Mouse (Mus musculus): Measurements from ENCODE around the gene Alg9. TPM values are rescaled to one million over a fixed set of nuclear protein-coding genes. Genes with fewer than 3 reads are reported as not detected.
A peak's percentile ranks its signal among the peaks of the same experiment; 100 is the strongest.

Gene Alg9
- polyA plus RNA-seq (2015; fragmentation: Nextera tagmentation; extraction: Ambion mirVana): 51.6 and 53.5 TPM in 2 replicates

- under 1% methylated on average over 50 of the region's 51 CpGs for WGBS
- peak; percentile 88 for ATAC-seq
- Histone ChIP-seq H3K9me3 (no peaks in the 10 kb centered on the region), H3K36me3 (peaks cover 23% of the 10 kb centered on the region), H3K4me1 (replicated peaks) (peaks cover 20% of the 10 kb centered on the region), H3K4me2 (replicated peaks) (peak within 1 kb of the TSS; percentile 89), H3K4me3 (replicated peaks) (peak within 1 kb of the TSS; percentile 90), H3K27me3 (no peaks in the 10 kb centered on the region), H3K9ac (replicated peaks) (peak within 1 kb of the TSS; percentile 86), H3K27ac (peak within 1 kb of the TSS; percentile 91)
Measured at GRCm38 (mm10) chr9:50774991-50775612, at the start of gene Alg9, which contains the start of gene 1110032A03Rik. Gene Alg9 (plus strand): TSS chr9:50775019. Gene 1110032A03Rik (minus strand): TSS chr9:50775520.

GRCm38 (mm10) chr9:50725921-50726590 is 48.8 kb upstream of the Alg9 start:
- Histone ChIP-seq H3K9ac (replicated peaks) (peak overlapping the region; percentile 76), H3K4me1 (replicated peaks) (peaks cover 61% of the 10 kb centered on the region), H3K27me3 (no peaks in the 10 kb centered on the region), H3K9me3 (no peaks in the 10 kb centered on the region), H3K27ac (peak overlapping the region; percentile 83), H3K36me3 (no peaks in the 10 kb centered on the region), H3K4me3 (replicated peaks) (peak overlapping the region; percentile 57), H3K4me2 (replicated peaks) (peak overlapping the region; percentile 67)
- 30% methylated on average over 8 of the region's 8 CpGs for WGBS
- no peak for ATAC-seq

- peaks cover 56% of the 10 kb centered on the region for H3K4me1 ChIP-seq (replicated peaks)
- no peaks in the 10 kb centered on the region for H3K27me3 ChIP-seq
- H3K36me3 ChIP-seq: no peaks in the 10 kb centered on the region
- H3K4me2 ChIP-seq (replicated peaks): peak overlapping the region; percentile 67
- ATAC-seq: peak; percentile 35
- under 1% methylated on average over 30 of the region's 30 CpGs for WGBS
- H3K9ac ChIP-seq (replicated peaks): peak overlapping the region; percentile 76
- no peaks in the 10 kb centered on the region for H3K9me3 ChIP-seq
- H3K27ac ChIP-seq: peak overlapping the region; percentile 83
- peak overlapping the region; percentile 57 for H3K4me3 ChIP-seq (replicated peaks)
Measured at GRCm38 (mm10) chr9:50727171-50727924, 47.5 kb upstream of the Alg9 start.

GRCm38 (mm10) chr9:50727925-50728651 is 46.7 kb upstream of the Alg9 start:
- peak overlapping the region; percentile 83 for H3K27ac ChIP-seq
- peak overlapping the region; percentile 76 for H3K9ac ChIP-seq (replicated peaks)
- no peaks in the 10 kb centered on the region for H3K27me3 ChIP-seq
- no peaks in the 10 kb centered on the region for H3K36me3 ChIP-seq
- peak overlapping the region; percentile 57 for H3K4me3 ChIP-seq (replicated peaks)
- peak overlapping the region; percentile 67 for H3K4me2 ChIP-seq (replicated peaks)
- no peaks in the 10 kb centered on the region for H3K9me3 ChIP-seq
- WGBS: under 1% methylated on average over 45 of the region's 45 CpGs
- ATAC-seq: peak; percentile 98
- peaks cover 58% of the 10 kb centered on the region for H3K4me1 ChIP-seq (replicated peaks)

- WGBS: 67% methylated on average over 4 of the region's 4 CpGs
Measured at GRCm38 (mm10) chr9:50729600-50729999, 45.2 kb upstream of the Alg9 start.

GRCm38 (mm10) chr9:50732560-50732959 is 42.3 kb upstream of the Alg9 start:
- Histone ChIP-seq H3K36me3 (no peaks in the 10 kb centered on the region), H3K27ac (peak overlapping the region; percentile 22), H3K27me3 (no peaks in the 10 kb centered on the region), H3K4me3 (replicated peaks) (no peak overlapping the region), H3K9me3 (no peaks in the 10 kb centered on the region), H3K9ac (replicated peaks) (no peak overlapping the region), H3K4me1 (replicated peaks) (peaks cover 24% of the 10 kb centered on the region), H3K4me2 (replicated peaks) (no peak overlapping the region)
- 5% methylated on average over 4 of the region's 4 CpGs for WGBS
- ATAC-seq: no peak

More at GRCm38 (mm10) chr9:50729600-50729999, 45.2 kb upstream of the Alg9 start:
- H3K27me3 ChIP-seq: no peaks in the 10 kb centered on the region
- peaks cover 47% of the 10 kb centered on the region for H3K4me1 ChIP-seq (replicated peaks)
- no peak overlapping the region for H3K27ac ChIP-seq
- H3K9ac ChIP-seq (replicated peaks): no peak overlapping the region
- no peaks in the 10 kb centered on the region for H3K9me3 ChIP-seq
- H3K4me2 ChIP-seq (replicated peaks): no peak overlapping the region
- H3K36me3 ChIP-seq: no peaks in the 10 kb centered on the region
- ATAC-seq: no peak
- H3K4me3 ChIP-seq (replicated peaks): no peak overlapping the region

GRCm38 (mm10) chr9:50734989-50735388 is 39.8 kb upstream of the Alg9 start:
- no peaks in the 10 kb centered on the region for H3K27me3 ChIP-seq
- 0 out of 2 replicates have a peak overlapping the region, but pooled peaks have one; percentile 4 for H3K4me3 ChIP-seq (replicated peaks)
- no peak for ATAC-seq
- no peaks in the 10 kb centered on the region for H3K9me3 ChIP-seq
- H3K4me1 ChIP-seq (replicated peaks): peaks cover 27% of the 10 kb centered on the region
- WGBS: 4% methylated on average over 9 of the region's 9 CpGs
- no peak overlapping the region for H3K9ac ChIP-seq (replicated peaks)
- H3K36me3 ChIP-seq: no peaks in the 10 kb centered on the region
- H3K4me2 ChIP-seq (replicated peaks): peak overlapping the region; percentile 38
- no peak overlapping the region for H3K27ac ChIP-seq

GRCm38 (mm10) chr9:50738914-50739870 is 35.6 kb upstream of the Alg9 start, which contains the start of gene Dixdc1:
Gene Dixdc1 (minus strand): TSS chr9:50739517.
- Histone ChIP-seq H3K27me3 (no peaks in the 10 kb centered on the region), H3K27ac (no peak within 1 kb of the TSS), H3K9me3 (no peaks in the 10 kb centered on the region), H3K4me1 (replicated peaks) (peaks cover 13% of the 10 kb centered on the region), H3K9ac (replicated peaks) (no peak within 1 kb of the TSS), H3K36me3 (no peaks in the 10 kb centered on the region), H3K4me2 (replicated peaks) (peak within 1 kb of the TSS; percentile 59), H3K4me3 (replicated peaks) (peak within 1 kb of the TSS; percentile 34)
- ATAC-seq: peak; percentile 97
- WGBS: 15% methylated on average over 36 of the region's 36 CpGs

GRCm38 (mm10) chr9:50740867-50741784 is 33.7 kb upstream of the Alg9 start:
- H3K4me2 ChIP-seq (replicated peaks): no peak overlapping the region
- no peak for ATAC-seq
- H3K9me3 ChIP-seq: no peaks in the 10 kb centered on the region
- peaks cover 3% of the 10 kb centered on the region; the same call in 1 of the 2 replicates for H3K27me3 ChIP-seq
- H3K4me1 ChIP-seq (replicated peaks): peaks cover 13% of the 10 kb centered on the region
- no peak overlapping the region for H3K4me3 ChIP-seq (replicated peaks)
- H3K27ac ChIP-seq: no peak overlapping the region
- 90% methylated on average over 14 of the region's 14 CpGs for WGBS
- no peaks in the 10 kb centered on the region for H3K36me3 ChIP-seq
- H3K9ac ChIP-seq (replicated peaks): no peak overlapping the region

GRCm38 (mm10) chr9:50742261-50742660 is 32.6 kb upstream of the Alg9 start:
- Histone ChIP-seq H3K4me1 (replicated peaks) (peaks cover 17% of the 10 kb centered on the region), H3K9me3 (no peaks in the 10 kb centered on the region), H3K27ac (no peak overlapping the region), H3K9ac (replicated peaks) (no peak overlapping the region), H3K36me3 (no peaks in the 10 kb centered on the region), H3K4me3 (replicated peaks) (no peak overlapping the region), H3K4me2 (replicated peaks) (no peak overlapping the region), H3K27me3 (peaks cover 10% of the 10 kb centered on the region; the same call in 1 of the 2 replicates)
- ATAC-seq: no peak
- 93% methylated on average over 3 of the region's 3 CpGs for WGBS

All from midbrain, embryonic 13.5 days (tissue).